Mouse (Mus musculus): ENCODE results near the gene Mill1.
"Not testable (repeated sequence)": the region's sequence is repeated elsewhere in the genome, so short reads cannot be mapped to it uniquely, and the experiment has no call there.

Mill1 gene

GRCm38 (mm10) chr7:18245047-18245446 is at the start of gene Mill1:
TSS of gene Mill1 (plus strand) at chr7:18245347.
- no peak for DNase-seq (ENCODE audit: extremely low read depth, low read depth)

DNA sequence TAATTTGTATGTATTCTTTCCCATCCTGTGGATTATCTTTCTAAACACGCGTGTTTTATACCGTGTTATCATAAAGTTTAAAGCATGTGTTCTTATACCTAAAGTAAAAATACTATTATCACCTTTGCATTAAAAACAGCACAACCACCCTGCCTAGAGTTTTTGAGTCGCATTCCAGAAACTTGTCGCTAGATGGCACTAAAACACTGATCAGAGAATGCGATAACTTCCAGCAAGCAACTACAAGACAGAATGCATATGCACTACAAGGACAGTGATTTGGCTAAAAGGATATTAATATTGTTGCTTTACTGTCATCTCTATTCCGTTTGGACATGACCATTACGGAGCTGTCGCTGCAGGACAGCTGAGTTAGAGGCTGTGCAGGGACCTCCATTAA is 34.2 kb upstream of the Mill1 start:
- DNase-seq (ENCODE audit: extremely low read depth, low read depth): no peak

DNA sequence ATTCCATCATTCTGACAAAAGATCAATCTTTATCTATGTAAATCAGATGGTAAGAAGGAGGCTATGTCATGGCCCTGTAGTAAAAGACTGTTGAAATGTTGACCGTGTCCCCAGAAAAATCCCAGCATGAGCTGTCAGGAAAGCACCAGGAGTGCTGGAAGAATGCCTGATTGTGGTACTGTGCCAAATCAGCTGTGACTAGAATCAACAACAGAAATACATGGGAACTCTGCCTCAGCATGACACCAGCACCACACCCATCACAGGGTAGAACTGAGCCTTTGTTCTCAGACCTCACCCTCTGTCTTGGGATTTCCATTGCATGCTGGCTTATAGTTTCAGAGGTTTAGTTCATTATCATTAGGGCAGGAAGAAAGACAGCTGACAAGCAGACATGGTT is 30.4 kb upstream of the Mill1 start:
- no peak for DNase-seq (ENCODE audit: extremely low read depth, low read depth)

DNA sequence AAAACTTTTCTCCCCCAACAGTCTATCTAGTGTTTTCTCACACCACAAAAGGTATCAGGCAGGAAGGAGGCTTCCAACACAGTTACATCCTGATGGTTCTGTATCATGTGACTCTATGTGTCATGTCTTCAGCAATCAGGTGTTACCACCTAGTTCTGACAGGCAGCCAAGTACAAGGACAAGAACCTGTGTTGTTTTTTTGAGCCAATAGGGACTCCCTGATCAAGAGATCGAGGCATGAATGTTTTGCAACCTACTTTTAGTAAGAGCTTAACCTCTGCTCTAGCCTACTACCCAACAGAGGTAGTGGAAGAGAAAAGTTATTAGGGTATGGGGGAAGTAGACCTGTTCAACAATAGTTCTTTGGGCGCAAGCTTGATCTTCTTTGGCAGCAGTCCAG is 6.6 kb upstream of the Mill1 start:
- no peak for DNase-seq (ENCODE audit: extremely low read depth, low read depth)

GRCm38 (mm10) chr7:18241217-18241616 is 3.9 kb upstream of the Mill1 start:
- DNase-seq (ENCODE audit: extremely low read depth, low read depth): no peak

- DNase-seq (ENCODE audit: extremely low read depth, low read depth): not testable (repeated sequence)
Observed at GRCm38 (mm10) chr7:18243959-18244573, 1.1 kb upstream of the Mill1 start.

- DNase-seq (ENCODE audit: extremely low read depth, low read depth): no peak
Observed at GRCm38 (mm10) chr7:18260219-18260618, 15.1 kb downstream of the Mill1 start.

DNA sequence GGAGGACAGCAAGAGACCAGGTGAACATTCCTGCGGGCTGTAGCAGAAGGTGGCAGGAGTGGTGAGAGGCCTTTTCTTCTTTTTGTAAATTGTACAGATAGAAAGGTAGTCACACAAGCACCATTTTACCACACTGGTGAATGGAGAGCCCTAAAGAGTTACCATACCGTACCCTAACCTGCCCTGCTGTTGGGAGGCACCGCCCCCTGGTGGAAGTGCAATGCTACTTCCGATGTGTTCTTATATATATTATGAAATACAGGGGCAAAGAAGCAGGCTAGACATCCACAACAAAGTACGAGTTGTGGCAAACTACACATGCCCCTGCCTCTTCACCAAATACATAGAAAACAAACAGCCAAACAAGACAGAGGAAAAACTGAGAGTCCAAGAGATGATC is 19.9 kb downstream of the Mill1 start:
- no peak for DNase-seq (ENCODE audit: extremely low read depth, low read depth)

Data from MEL-GATA-1-ER (cell line).